Mouse (Mus musculus): ENCODE results near the gene Traf3.

DNA sequence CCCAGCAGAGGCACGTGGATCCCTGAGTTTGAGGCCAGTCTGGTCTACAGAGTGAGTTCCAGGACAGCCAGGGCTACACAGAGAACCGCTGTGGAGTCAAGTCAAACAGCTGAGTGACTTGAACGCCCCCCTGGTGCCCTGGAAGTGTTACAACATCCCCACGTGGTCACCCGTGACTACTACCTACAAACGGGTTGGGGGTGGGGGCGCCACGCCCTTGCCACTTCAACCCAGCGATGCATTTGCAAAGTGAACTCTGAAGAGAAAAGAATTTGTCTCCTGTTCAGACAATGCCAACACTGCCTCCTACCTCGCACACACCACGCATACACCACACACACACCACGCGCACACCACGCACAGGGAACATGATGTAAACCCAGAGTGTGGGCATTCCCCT lies 143.8 kb downstream of the Traf3 start:
- TF ChIP-seq CTCF (IDR thresholded peaks at IDR 0.05; ENCODE audit: low read depth) (no peak), EP300 (optimal IDR thresholded peaks at IDR 0.05) (no peak)

Measured in stomach, postnatal 0 days (tissue).